Mouse (Mus musculus) myocyte (in vitro differentiated cells): ENCODE data around the gene AI481877. TPM values are rescaled to one million over a fixed set of nuclear protein-coding genes. Genes with fewer than 3 reads are reported as not detected.
A peak's percentile ranks its signal among the peaks of the same experiment; 100 is the strongest.

Source experiments
- H3K27me3 ChIP-seq: one replicate; pipeline ENCODE4 v1.6.1; 2011; ENCODE audit not compliant: control insufficient read depth, insufficient read depth, insufficient read length
- H3K36me3 ChIP-seq: one replicate; pipeline ENCODE4 v1.6.1; 2011; ENCODE audit not compliant: control insufficient read depth, insufficient read depth
- H3K4me2 ChIP-seq: one replicate; pipeline ENCODE4 v1.6.1; 2011; ENCODE audit warnings: low read depth, control low read depth
- H3K4me3 ChIP-seq: one replicate; pipeline ENCODE4 v1.5.1; 2011; ENCODE audit warnings: mild to moderate bottlenecking, control low read depth, moderate library complexity
- H3K79me2 ChIP-seq: one replicate; pipeline ENCODE4 v1.6.1; 2011; ENCODE audit not compliant: control insufficient read depth, insufficient read depth
- H3ac ChIP-seq: one replicate; pipeline ENCODE4 v1.6.1; 2011; ENCODE audit not compliant: control insufficient read depth, insufficient read length
- CEBPB ChIP-seq: IDR thresholded peaks from 2 replicates; pipeline ENCODE4 v1.6.1; 2011; ENCODE audit warnings: mild to moderate bottlenecking, moderate library complexity; ENCODE audit not compliant: poor library complexity, insufficient read depth, severe bottlenecking
- E2F4 ChIP-seq: IDR thresholded peaks from one replicate; pipeline ENCODE4 v1.6.1; 2011; ENCODE audit warnings: mild to moderate bottlenecking, control low read depth, moderate library complexity; ENCODE audit not compliant: insufficient read depth
- MAX ChIP-seq: IDR thresholded peaks from one replicate; pipeline ENCODE4 v1.6.1; 2011; ENCODE audit warnings: low read depth, mild to moderate bottlenecking, control low read depth
- MYOD1 ChIP-seq, 3 experiments: IDR thresholded peaks; one replicate each; pipeline ENCODE4 v1.6.1; 2011; ENCODE audit warnings: control low read depth in 2 of 3, low read depth in 2 of 3, mild to moderate bottlenecking in 2 of 3, moderate library complexity in 1 of 3; ENCODE audit not compliant: insufficient read length in 2 of 3, control insufficient read depth in 1 of 3
- MYOG ChIP-seq, 3 experiments: IDR thresholded peaks; one replicate each; pipeline ENCODE4 v1.6.1; 2011; ENCODE audit warnings: control low read depth in 2 of 3, low read depth in 2 of 3, mild to moderate bottlenecking in 2 of 3; ENCODE audit not compliant: insufficient read length in 2 of 3, control insufficient read depth in 1 of 3, insufficient read depth in 1 of 3
- POLR2A ChIP-seq: IDR thresholded peaks from one replicate; pipeline ENCODE4 v1.6.1; 2011; ENCODE audit warnings: low read depth, mild to moderate bottlenecking, control low read depth, moderate library complexity; ENCODE audit not compliant: insufficient read length
- POLR2AphosphoS2 ChIP-seq: IDR thresholded peaks from one replicate; pipeline ENCODE4 v1.6.1; 2011; ENCODE audit warnings: low read depth, control low read depth; ENCODE audit not compliant: insufficient read length
- REST ChIP-seq: IDR thresholded peaks from one replicate; pipeline ENCODE4 v1.6.1; 2011; ENCODE audit warnings: mild to moderate bottlenecking, control low read depth, moderate library complexity; ENCODE audit not compliant: insufficient read depth, insufficient read length
- SRF ChIP-seq: IDR thresholded peaks from one replicate; pipeline ENCODE4 v1.6.1; 2011; ENCODE audit warnings: low read depth; ENCODE audit not compliant: control insufficient read depth, insufficient read length
- TCF12 ChIP-seq: IDR thresholded peaks from one replicate; pipeline ENCODE4 v1.6.1; 2011; ENCODE audit warnings: mild to moderate bottlenecking, control low read depth; ENCODE audit not compliant: poor library complexity, insufficient read depth, severe bottlenecking
- TCF3 ChIP-seq: IDR thresholded peaks from one replicate; pipeline ENCODE4 v1.6.1; 2011; ENCODE audit warnings: low read depth, control low read depth; ENCODE audit not compliant: insufficient read length
- USF1 ChIP-seq: IDR thresholded peaks from one replicate; pipeline ENCODE4 v1.6.1; 2011; ENCODE audit warnings: low read depth, mild to moderate bottlenecking, control low read depth, moderate library complexity
- polyA plus RNA-seq: library from polyadenylated mRNA; unstranded; fragments of >200 nt; fragmentation: generic; extraction: Trizol; gene quantifications from one replicate; pipeline ENCODE4 v1.2.1, GENCODE M21; 2012; ENCODE audit warnings: missing spikeins

The AI481877 gene
- polyA plus RNA-seq, 1 experiment, result 0.01 TPM

GRCm38 (mm10) chr4:59034918-59035785 lies 103.6 kb downstream of the AI481877 start, which contains the start of gene Gng10:
TSS of gene Gng10 (plus strand) at chr4:59035088.
- TF ChIP-seq MYOG (IDR thresholded peaks at IDR 0.05; ENCODE audit: control insufficient read depth in 1 of 3, insufficient read depth in 1 of 3, insufficient read length in 2 of 3, low read depth in 2 of 3) (peak in 1 of 3 experiments; percentile 1), MYOD1 (IDR thresholded peaks at IDR 0.05; ENCODE audit: control insufficient read depth in 1 of 3, insufficient read length in 2 of 3, low read depth in 2 of 3) (no peak), POLR2A (peak; percentile 82), TCF12 (no peak), POLR2AphosphoS2 (no peak), SRF (no peak)
- Histone ChIP-seq H3K79me2 (peaks cover 20% of the 10 kb centered on the region), H3ac (peak within 1 kb of the TSS; percentile 8), H3K27me3 (no peaks in the 10 kb centered on the region), H3K4me2 (peak within 1 kb of the TSS; percentile 87), H3K36me3 (peaks cover 7% of the 10 kb centered on the region), H3K4me3 (peak within 1 kb of the TSS; percentile 36)

- TF ChIP-seq MYOD1 (IDR thresholded peaks at IDR 0.05; ENCODE audit: control insufficient read depth in 1 of 3, insufficient read length in 2 of 3, low read depth in 2 of 3) (no peak), E2F4 (no peak), REST (no peak), MAX (no peak), CEBPB (no peak), POLR2A (no peak)
- peak overlapping the region; percentile 36 for H3K4me3 ChIP-seq
- peaks cover under 1% of the 10 kb centered on the region for H3K36me3 ChIP-seq
- H3ac ChIP-seq, result peak overlapping the region; percentile 8
- peak overlapping the region; percentile 87 for H3K4me2 ChIP-seq
- no peaks in the 10 kb centered on the region for H3K27me3 ChIP-seq
- H3K79me2 ChIP-seq, result peaks cover 20% of the 10 kb centered on the region
These were observed 104.4 kb downstream of the AI481877 start for GRCm38 (mm10) chr4:59034325-59034917.

GRCm38 (mm10) chr4:59016922-59017321 lies 121.9 kb downstream of the AI481877 start:
- Histone ChIP-seq H3K36me3 (peaks cover 15% of the 10 kb centered on the region), H3K4me2 (no peak overlapping the region), H3ac (no peak overlapping the region), H3K79me2 (peaks cover 31% of the 10 kb centered on the region), H3K27me3 (no peaks in the 10 kb centered on the region), H3K4me3 (no peak overlapping the region)
- TF ChIP-seq TCF12, result no peak
- TF ChIP-seq POLR2A, result no peak
- TF ChIP-seq REST, result no peak
- TF ChIP-seq E2F4, result no peak
- TF ChIP-seq MYOD1 (IDR thresholded peaks at IDR 0.05; ENCODE audit: control insufficient read depth in 1 of 3, insufficient read length in 2 of 3, low read depth in 2 of 3), result no peak
- TF ChIP-seq SRF, result no peak
- TF ChIP-seq CEBPB, result no peak
- TF ChIP-seq MYOG (IDR thresholded peaks at IDR 0.05; ENCODE audit: control insufficient read depth in 1 of 3, insufficient read depth in 1 of 3, insufficient read length in 2 of 3, low read depth in 2 of 3), result no peak
- no peak for TF ChIP-seq POLR2AphosphoS2
- TF ChIP-seq USF1, result no peak
- no peak for TF ChIP-seq MAX
- TF ChIP-seq TCF3, result no peak

GRCm38 (mm10) chr4:59015181-59015580 lies 123.6 kb downstream of the AI481877 start:
- TF ChIP-seq MYOG (IDR thresholded peaks at IDR 0.05; ENCODE audit: control insufficient read depth in 1 of 3, insufficient read depth in 1 of 3, insufficient read length in 2 of 3, low read depth in 2 of 3), result no peak
- TF ChIP-seq REST, result no peak
- no peak for TF ChIP-seq E2F4
- TF ChIP-seq SRF, result no peak
- no peak for TF ChIP-seq TCF12
- TF ChIP-seq USF1, result no peak
- no peak for TF ChIP-seq CEBPB
- no peak for TF ChIP-seq MYOD1 (IDR thresholded peaks at IDR 0.05; ENCODE audit: control insufficient read depth in 1 of 3, insufficient read length in 2 of 3, low read depth in 2 of 3)
- no peak for TF ChIP-seq MAX
- TF ChIP-seq TCF3, result no peak
- TF ChIP-seq POLR2A, result no peak
- no peak for TF ChIP-seq POLR2AphosphoS2
- peaks cover 48% of the 10 kb centered on the region for H3K79me2 ChIP-seq
- no peak overlapping the region for H3K4me3 ChIP-seq
- H3K27me3 ChIP-seq, result no peaks in the 10 kb centered on the region
- no peak overlapping the region for H3K4me2 ChIP-seq
- H3ac ChIP-seq, result no peak overlapping the region
- peaks cover 15% of the 10 kb centered on the region for H3K36me3 ChIP-seq
